9 mouse cellular contexts compared by ENCODE assay signal in genomic region chr6:128063501-128063900, GRCm38 (mm10).
DNase-seq lines count a peak whose midpoint lies in the region; ATAC-seq and TF ChIP-seq lines count a peak whose summit lies in the region.
"Had no signal": no experiment of that assay in that cellular context is flagged by ENCODE, and none has a peak within 500 bp of the region (broad histone marks: within the 10 kb centered on the region; RNA-seq: fewer than 3 reads in every experiment).

No protein-coding gene starts in this region.

- H3K4me3 ChIP-seq in bone marrow, adult 2 months (replicated peaks; ENCODE audit: control insufficient read depth, low read depth, low read length), result no peak overlapping the region
- H3K4me3 ChIP-seq in neural tube, embryonic 15.5 days (replicated peaks), result no peak overlapping the region
- H3K4me3 ChIP-seq: liver, embryonic 15.5 days had no signal

- H3K36me3 ChIP-seq in neural tube, embryonic 15.5 days, result no peaks in the 10 kb centered on the region
- H3K36me3 ChIP-seq: liver, embryonic 15.5 days had no signal

- no peak overlapping the region for H3K9ac ChIP-seq in neural tube, embryonic 15.5 days (replicated peaks)
- H3K9ac ChIP-seq: liver, embryonic 15.5 days had no signal

- 0 out of 2 replicates have a peak, but pooled peaks have one; percentile 8 for ATAC-seq in monocyte, adult 5-6 weeks (replicated peaks; ENCODE audit: insufficient number of reproducible peaks, low FRiP score, low TSS enrichment, poor library complexity, severe bottlenecking)
- no peak for ATAC-seq in neural tube, embryonic 15.5 days (ENCODE audit: low FRiP score)

- no peaks in the 10 kb centered on the region; the same call in 1 of the 2 replicates for H3K9me3 ChIP-seq in neural tube, embryonic 15.5 days (replicated peaks)
- H3K9me3 ChIP-seq: liver, embryonic 15.5 days had no signal

- peak; percentile 34 for DNase-seq in layer of hippocampus, adult 11-12 months (ENCODE audit: low spot score)
- no peak for DNase-seq in layer of hippocampus, adult 9-10 months (ENCODE audit: low spot score)
- peak; percentile 56 for DNase-seq in ES-CJ7 (ENCODE audit: low read depth, low spot score)
- peak; percentile 62 for DNase-seq in kidney, adult 9 months
- no peak for DNase-seq in frontal cortex, postnatal 10 days (ENCODE audit: low spot score in 2 of 2)

- peak; percentile 60 for TF ChIP-seq CTCF in bone marrow, adult 2 months (IDR thresholded peaks at IDR 0.05; ENCODE audit: control insufficient read depth, insufficient read depth, low read length)

- H3K27ac ChIP-seq in bone marrow, adult 2 months (ENCODE audit: control insufficient read depth, insufficient read depth, low read depth, low read length, poor library complexity), result no peak overlapping the region
- no peak overlapping the region for H3K27ac ChIP-seq in neural tube, embryonic 15.5 days (replicated peaks)
- H3K27ac ChIP-seq: liver, embryonic 15.5 days had no signal

- no peaks in the 10 kb centered on the region for H3K4me1 ChIP-seq in bone marrow, adult 2 months (ENCODE audit: control insufficient read depth, insufficient read depth, low read length)
- peaks cover 24% of the 10 kb centered on the region for H3K4me1 ChIP-seq in neural tube, embryonic 15.5 days

- no peak for TF ChIP-seq POLR2A in bone marrow, adult 2 months (IDR thresholded peaks at IDR 0.05; ENCODE audit: borderline replicate concordance, control insufficient read depth, low read depth, low read length)

- no peaks in the 10 kb centered on the region for H3K27me3 ChIP-seq in neural tube, embryonic 15.5 days (replicated peaks)
- H3K27me3 ChIP-seq: liver, embryonic 15.5 days had no signal

- 80% methylated on average over 1 of the region's 1 CpGs for WGBS in bone marrow, adult 2 months
- WGBS in neural tube, embryonic 15.5 days, result 81% methylated on average over 1 of the region's 1 CpGs

- no peak overlapping the region for H3K4me2 ChIP-seq in neural tube, embryonic 15.5 days
- H3K4me2 ChIP-seq: liver, embryonic 15.5 days had no signal

Comparison
In these comparisons a context has a peak if more than half of its experiments do, and no peak if none do; other contexts are left out.
1. DNase-seq: peak in layer of hippocampus, adult 11-12 months (single experiment), ES-CJ7 (single experiment) and kidney, adult 9 months (single experiment); none in layer of hippocampus, adult 9-10 months (single experiment) and frontal cortex, postnatal 10 days (0 of 2).